Mouse (Mus musculus) ES-CJ7 (cell line): ENCODE results near the gene Sgms1.

Source experiments
- DNase-seq: peaks from one replicate; pipeline ENCODE4 v3.0.0; 2011; ENCODE audit warnings: low read depth, low spot score

Gene Sgms1

GRCm38 (mm10) chr19:32180756-32181674 lies 208.5 kb downstream of the Sgms1 start:
- no peak for DNase-seq

DNA sequence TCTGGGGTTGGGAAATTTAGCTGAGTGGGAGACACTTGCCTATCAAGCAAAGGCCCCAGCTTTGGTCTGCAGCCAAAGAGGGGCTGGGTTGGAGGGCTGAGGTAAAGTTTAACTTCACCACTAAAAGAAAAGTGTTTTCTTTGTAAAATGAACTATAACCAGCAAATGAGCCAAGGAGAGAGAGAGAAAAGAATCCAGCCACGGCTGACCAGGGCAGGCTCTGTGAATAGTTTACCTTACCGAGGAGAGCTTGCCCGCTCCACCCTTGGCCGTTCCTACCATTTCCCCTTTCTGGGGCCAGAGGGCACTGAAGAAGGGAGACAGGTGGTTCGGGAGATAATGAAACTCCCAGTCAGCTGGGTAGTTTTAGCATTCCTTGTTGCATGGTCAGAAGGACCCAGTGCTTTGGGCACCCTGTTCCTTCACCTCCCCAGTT lies 209.5 kb downstream of the Sgms1 start:
- DNase-seq = no peak

DNA sequence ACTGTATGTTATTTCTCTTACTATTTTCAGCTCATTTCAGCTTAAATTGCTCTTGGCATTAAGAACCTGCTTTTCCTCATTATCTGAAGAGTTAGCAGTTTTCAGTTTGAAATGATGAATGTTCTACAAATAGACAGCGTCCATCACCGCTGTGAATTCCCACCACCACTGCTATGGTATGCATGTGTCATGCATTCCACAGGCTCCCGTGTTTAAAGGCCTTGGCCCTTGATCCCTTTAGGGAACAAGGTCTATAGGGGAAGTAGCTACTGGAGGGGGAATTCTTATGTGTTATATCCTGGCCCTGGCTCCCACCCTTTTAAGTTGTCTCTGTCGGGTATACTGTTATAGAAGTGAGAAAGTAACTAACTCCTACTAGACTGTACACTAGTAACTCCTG lies 210.0 kb downstream of the Sgms1 start:
- DNase-seq = no peak

GRCm38 (mm10) chr19:32178161-32178560 lies 211.4 kb downstream of the Sgms1 start:
- DNase-seq = no peak

GRCm38 (mm10) chr19:32176458-32176857 lies 213.1 kb downstream of the Sgms1 start:
- DNase-seq = no peak

- DNase-seq = no peak
Observed at GRCm38 (mm10) chr19:32175991-32176390, 213.5 kb downstream of the Sgms1 start.

GRCm38 (mm10) chr19:32175013-32175412 lies 214.5 kb downstream of the Sgms1 start:
- DNase-seq = no peak

GRCm38 (mm10) chr19:32174561-32174960 lies 215.0 kb downstream of the Sgms1 start:
- no peak for DNase-seq

GRCm38 (mm10) chr19:32173522-32174184 lies 215.9 kb downstream of the Sgms1 start:
- DNase-seq = no peak

- peak; percentile 91 for DNase-seq
Observed at GRCm38 (mm10) chr19:32172511-32172981, 217.0 kb downstream of the Sgms1 start.

DNA sequence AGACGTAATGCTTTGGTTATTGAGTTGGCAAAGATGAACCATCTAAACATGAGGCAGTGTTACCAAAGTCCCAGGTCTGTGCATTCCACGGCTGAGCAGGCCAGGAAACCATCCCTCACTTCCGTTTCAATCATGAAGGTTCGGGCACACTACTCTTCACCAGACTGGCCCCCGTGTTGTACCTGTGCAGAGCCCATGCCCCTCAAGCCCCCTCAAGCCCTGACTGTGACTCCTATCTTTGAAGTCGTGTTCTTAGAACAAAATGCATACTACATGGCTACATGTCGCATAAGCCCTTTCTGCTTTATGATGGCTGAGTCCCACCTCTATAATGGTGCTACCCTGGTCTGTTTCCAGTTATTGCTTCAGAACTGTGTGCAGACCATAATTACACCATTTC lies 217.5 kb downstream of the Sgms1 start:
- no peak for DNase-seq

DNA sequence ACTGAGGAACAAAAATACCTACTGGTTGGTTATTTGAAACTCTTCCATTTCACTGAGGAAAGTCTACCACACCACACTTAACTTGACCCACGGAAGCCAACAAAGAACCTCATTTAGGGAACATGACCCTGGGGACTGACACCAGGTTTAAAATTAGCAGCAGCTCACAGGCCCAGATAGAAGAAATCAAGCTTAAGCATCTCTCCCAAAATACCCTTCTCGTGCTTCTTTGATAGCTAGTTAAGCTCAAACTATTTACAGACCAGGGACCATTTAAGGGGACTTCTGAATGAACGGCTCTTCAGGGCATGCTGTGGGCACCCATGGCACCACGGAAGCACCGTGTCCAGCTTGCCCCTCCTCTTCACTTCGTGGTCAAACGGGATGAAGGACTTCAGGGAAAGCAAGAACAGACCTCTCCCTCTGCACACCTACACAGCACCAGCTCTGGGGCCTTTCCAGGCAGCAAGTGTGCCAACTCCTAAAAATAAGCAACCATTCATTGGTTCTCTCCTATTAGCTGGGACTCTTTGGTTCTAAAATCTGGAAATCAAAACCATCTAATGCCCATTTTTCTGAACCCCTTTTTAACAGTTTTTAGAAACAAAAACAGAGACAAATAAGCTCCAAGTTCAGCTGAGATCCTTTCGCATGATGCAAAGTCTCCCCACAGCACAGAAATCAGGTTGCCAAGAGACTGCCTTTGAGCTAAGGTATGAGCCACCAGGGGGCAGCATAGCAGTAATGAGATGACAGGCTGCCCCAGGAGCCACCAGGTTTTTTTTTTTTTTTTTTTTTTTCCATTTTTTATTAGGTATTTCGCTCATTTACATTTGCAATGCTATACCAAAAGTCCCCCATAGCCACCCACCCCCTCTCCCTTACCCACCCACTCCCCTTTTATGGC lies 219.6 kb downstream of the Sgms1 start:
- peak; percentile 82 for DNase-seq

GRCm38 (mm10) chr19:32168031-32168430 lies 221.5 kb downstream of the Sgms1 start:
- no peak for DNase-seq

- no peak for DNase-seq
Observed at GRCm38 (mm10) chr19:32166823-32167605, 222.5 kb downstream of the Sgms1 start.

DNA sequence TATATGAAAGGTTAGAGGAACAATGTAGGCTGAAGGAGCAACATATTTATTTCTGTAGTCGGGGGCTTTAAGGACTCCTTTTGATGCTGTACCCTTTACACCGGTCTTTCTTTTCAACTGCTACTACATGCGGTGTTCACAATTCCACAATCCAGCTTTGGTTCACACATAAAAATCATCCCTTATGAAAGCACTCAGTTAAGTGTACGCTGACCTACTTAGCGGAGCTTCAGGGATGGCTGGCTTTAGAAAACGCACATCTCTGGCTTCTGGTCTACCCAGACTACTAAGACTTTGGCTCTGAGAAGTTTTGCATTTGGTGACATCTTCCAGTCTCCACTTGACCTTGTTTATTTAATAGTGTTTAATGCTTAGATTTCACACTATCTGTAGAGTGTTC lies 223.8 kb downstream of the Sgms1 start:
- no peak for DNase-seq

DNA sequence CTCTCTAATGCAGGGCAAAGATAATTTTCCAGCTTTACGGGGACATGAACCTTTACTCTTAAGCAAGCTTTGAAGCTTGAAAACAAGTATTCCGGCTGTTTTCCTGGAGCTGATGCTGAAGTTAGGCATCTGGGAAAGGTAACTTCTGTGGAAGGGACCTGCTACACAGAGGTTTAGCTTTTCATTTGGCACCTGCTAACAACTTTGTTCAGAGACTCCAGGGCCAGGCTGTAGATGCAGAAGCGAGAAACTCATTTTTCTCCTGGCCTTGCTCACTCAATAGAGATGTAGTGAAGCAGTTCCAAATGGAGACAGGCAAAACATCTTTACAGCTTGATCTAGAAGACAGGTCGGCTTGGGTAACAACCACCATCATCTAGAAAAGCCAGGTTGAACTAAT lies 225.4 kb downstream of the Sgms1 start:
- no peak for DNase-seq

DNA sequence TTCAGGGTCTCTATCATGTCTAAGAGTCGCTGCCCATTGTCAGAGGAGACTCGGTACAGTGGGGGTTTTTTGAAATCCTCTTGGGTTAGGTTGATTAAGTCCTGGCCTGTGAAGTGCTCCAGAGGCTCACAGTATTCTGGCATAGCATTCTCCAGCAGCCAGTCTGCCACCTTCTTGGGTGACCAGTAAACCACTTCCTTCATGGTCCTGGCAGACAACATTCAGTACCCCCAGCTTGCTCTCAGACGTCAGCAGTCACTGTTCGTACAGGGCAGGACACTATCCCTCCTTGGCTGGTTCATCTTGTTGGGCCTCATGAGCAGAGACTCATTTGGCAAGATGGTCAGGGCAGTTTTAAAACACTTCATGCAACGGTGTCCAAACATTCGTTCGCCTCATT lies 229.6 kb downstream of the Sgms1 start:
- no peak for DNase-seq

DNA sequence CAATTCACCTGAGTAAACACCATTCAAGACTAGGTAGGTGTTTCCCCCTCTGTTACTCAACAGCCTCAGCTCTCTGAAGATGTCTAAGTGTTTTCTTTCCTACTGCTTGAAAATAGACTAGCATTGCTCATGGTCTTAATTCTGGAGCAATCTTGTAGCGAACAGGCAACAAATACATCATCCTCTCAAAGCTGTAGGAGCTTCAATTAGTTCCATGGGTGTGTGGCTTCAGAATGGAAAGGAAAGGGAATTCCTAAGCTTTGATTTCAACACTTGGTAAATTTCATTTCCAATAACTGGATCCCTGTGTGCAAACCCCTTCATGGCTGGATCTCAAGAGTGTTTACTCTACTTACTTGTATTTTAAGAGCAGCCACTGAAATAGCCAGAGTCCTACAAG lies 230.3 kb downstream of the Sgms1 start:
- DNase-seq = no peak

GRCm38 (mm10) chr19:32157045-32157444 lies 232.5 kb downstream of the Sgms1 start:
- no peak for DNase-seq

DNA sequence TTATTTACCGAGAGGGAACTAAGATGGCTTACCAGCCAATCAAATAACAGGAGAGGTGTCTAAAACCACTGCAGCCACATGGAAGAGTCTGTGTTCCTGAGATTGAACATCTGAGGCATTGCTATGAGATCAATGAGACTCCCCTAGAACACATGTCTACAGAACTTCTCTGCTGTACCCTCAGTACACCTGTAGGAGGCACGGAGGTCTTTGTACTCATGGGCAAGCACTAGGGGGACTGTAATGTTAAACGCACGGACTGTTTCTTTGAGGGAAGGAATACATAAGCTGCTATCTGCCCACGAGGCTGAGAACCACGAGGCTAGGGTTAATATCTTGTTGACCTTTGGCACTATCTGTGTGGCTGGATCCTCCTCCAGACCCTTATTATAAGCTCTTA lies 237.0 kb downstream of the Sgms1 start:
- peak; percentile 32 for DNase-seq

- DNase-seq = no peak
Observed at GRCm38 (mm10) chr19:32148710-32149109, 240.8 kb downstream of the Sgms1 start.
